Mouse (Mus musculus): ENCODE data around the gene Arf3. TPM values are rescaled to one million over a fixed set of nuclear protein-coding genes. Genes with fewer than 3 reads are reported as not detected.

Gene Arf3
- polyA plus RNA-seq, 1 experiment from 2014 or later, result 97.8 TPM

- WGBS, result 9% methylated on average over 8 of the region's 8 CpGs
- no peak overlapping the region for H3K27ac ChIP-seq (replicated peaks)
- H3K9me3 ChIP-seq (replicated peaks), result no peaks in the 10 kb centered on the region
- no peak overlapping the region for H3K4me3 ChIP-seq (replicated peaks)
- H3K4me2 ChIP-seq, result no peak overlapping the region
- no peak overlapping the region for H3K9ac ChIP-seq (replicated peaks)
- H3K27me3 ChIP-seq (replicated peaks), result peaks cover 95% of the 10 kb centered on the region
- no peak for ATAC-seq (ENCODE audit: low FRiP score)
- no peaks in the 10 kb centered on the region for H3K36me3 ChIP-seq
- H3K4me1 ChIP-seq, result peaks cover 47% of the 10 kb centered on the region
Observed at GRCm38 (mm10) chr15:98802926-98803325, 39.9 kb upstream of the Arf3 start.

- Histone ChIP-seq H3K4me1 (peaks cover 26% of the 10 kb centered on the region), H3K9ac (replicated peaks) (no peak overlapping the region), H3K36me3 (no peaks in the 10 kb centered on the region), H3K27me3 (replicated peaks) (peaks cover 94% of the 10 kb centered on the region), H3K4me3 (replicated peaks) (no peak overlapping the region), H3K9me3 (replicated peaks) (no peaks in the 10 kb centered on the region), H3K27ac (replicated peaks) (no peak overlapping the region), H3K4me2 (no peak overlapping the region)
- no peak for ATAC-seq (ENCODE audit: low FRiP score)
- WGBS, result 9% methylated on average over 12 of the region's 12 CpGs
Observed at GRCm38 (mm10) chr15:98799396-98799795, 36.4 kb upstream of the Arf3 start.

GRCm38 (mm10) chr15:98798903-98799302, 35.9 kb upstream of the Arf3 start:
- H3K9me3 ChIP-seq (replicated peaks), result no peaks in the 10 kb centered on the region

GRCm38 (mm10) chr15:98797835-98798492, 35.0 kb upstream of the Arf3 start:
- Histone ChIP-seq H3K4me1 (peaks cover 24% of the 10 kb centered on the region), H3K27me3 (replicated peaks) (peaks cover 96% of the 10 kb centered on the region), H3K36me3 (no peaks in the 10 kb centered on the region), H3K9me3 (replicated peaks) (no peaks in the 10 kb centered on the region), H3K27ac (replicated peaks) (no peak overlapping the region), H3K4me2 (peak overlapping the region; percentile 27), H3K9ac (replicated peaks) (no peak overlapping the region), H3K4me3 (replicated peaks) (no peak overlapping the region)
- peak; percentile 84 for ATAC-seq (ENCODE audit: low FRiP score)
- 2% methylated on average over 28 of the region's 28 CpGs for WGBS

More at GRCm38 (mm10) chr15:98798903-98799302, 35.9 kb upstream of the Arf3 start:
- ATAC-seq (ENCODE audit: low FRiP score), result no peak
- Histone ChIP-seq H3K4me3 (replicated peaks) (no peak overlapping the region), H3K27ac (replicated peaks) (no peak overlapping the region), H3K9ac (replicated peaks) (no peak overlapping the region), H3K27me3 (replicated peaks) (peaks cover 96% of the 10 kb centered on the region), H3K4me2 (no peak overlapping the region), H3K4me1 (peaks cover 22% of the 10 kb centered on the region), H3K36me3 (no peaks in the 10 kb centered on the region)
- 52% methylated on average over 3 of the region's 3 CpGs for WGBS

- no peaks in the 10 kb centered on the region for H3K36me3 ChIP-seq
- WGBS, result 1% methylated on average over 13 of the region's 13 CpGs
- no peak for ATAC-seq (ENCODE audit: low FRiP score)
Observed at GRCm38 (mm10) chr15:98796803-98797595, 34.0 kb upstream of the Arf3 start.

GRCm38 (mm10) chr15:98793141-98793698, 30.2 kb upstream of the Arf3 start:
- ATAC-seq (ENCODE audit: low FRiP score), result no peak
- H3K9ac ChIP-seq (replicated peaks), result no peak overlapping the region
- H3K4me2 ChIP-seq, result peak overlapping the region; percentile 58
- H3K36me3 ChIP-seq, result no peaks in the 10 kb centered on the region
- no peaks in the 10 kb centered on the region for H3K9me3 ChIP-seq (replicated peaks)
- H3K27ac ChIP-seq (replicated peaks), result no peak overlapping the region
- peaks cover 98% of the 10 kb centered on the region for H3K27me3 ChIP-seq (replicated peaks)
- 8% methylated on average over 13 of the region's 13 CpGs for WGBS
- H3K4me1 ChIP-seq, result peaks cover 55% of the 10 kb centered on the region
- H3K4me3 ChIP-seq (replicated peaks), result peak overlapping the region; percentile 35

More at GRCm38 (mm10) chr15:98796803-98797595, 34.0 kb upstream of the Arf3 start:
- Histone ChIP-seq H3K9ac (replicated peaks) (no peak overlapping the region), H3K4me1 (peaks cover 34% of the 10 kb centered on the region), H3K4me3 (replicated peaks) (no peak overlapping the region), H3K4me2 (no peak overlapping the region; the same call in 1 of the 2 replicates), H3K27me3 (replicated peaks) (peaks cover 96% of the 10 kb centered on the region), H3K27ac (replicated peaks) (no peak overlapping the region), H3K9me3 (replicated peaks) (no peaks in the 10 kb centered on the region)

GRCm38 (mm10) chr15:98792233-98793020, 29.4 kb upstream of the Arf3 start:
- Histone ChIP-seq H3K36me3 (no peaks in the 10 kb centered on the region), H3K9me3 (replicated peaks) (no peaks in the 10 kb centered on the region), H3K9ac (replicated peaks) (no peak overlapping the region), H3K4me3 (replicated peaks) (peak overlapping the region; percentile 35), H3K4me1 (peaks cover 47% of the 10 kb centered on the region), H3K27me3 (replicated peaks) (peaks cover 98% of the 10 kb centered on the region), H3K4me2 (peak overlapping the region; percentile 58), H3K27ac (replicated peaks) (no peak overlapping the region)
- under 1% methylated on average over 75 of the region's 75 CpGs for WGBS
- ATAC-seq (ENCODE audit: low FRiP score), result peak; percentile 48

- Histone ChIP-seq H3K27me3 (replicated peaks) (peaks cover 97% of the 10 kb centered on the region), H3K27ac (replicated peaks) (no peak overlapping the region), H3K4me2 (peak overlapping the region; percentile 58; the same call in 1 of the 2 replicates), H3K9me3 (replicated peaks) (no peaks in the 10 kb centered on the region), H3K9ac (replicated peaks) (no peak overlapping the region), H3K4me1 (peaks cover 43% of the 10 kb centered on the region), H3K4me3 (replicated peaks) (peak overlapping the region; percentile 5; the same call in 1 of the 2 replicates), H3K36me3 (no peaks in the 10 kb centered on the region)
- no peak for ATAC-seq (ENCODE audit: low FRiP score)
- under 1% methylated on average over 23 of the region's 23 CpGs for WGBS
Observed at GRCm38 (mm10) chr15:98791771-98792170, 28.8 kb upstream of the Arf3 start.

GRCm38 (mm10) chr15:98791221-98791620, 28.2 kb upstream of the Arf3 start:
- Histone ChIP-seq H3K4me1 (peaks cover 38% of the 10 kb centered on the region), H3K9me3 (replicated peaks) (no peaks in the 10 kb centered on the region), H3K27me3 (replicated peaks) (peaks cover 96% of the 10 kb centered on the region), H3K36me3 (no peaks in the 10 kb centered on the region), H3K4me2 (peak overlapping the region; percentile 44), H3K9ac (replicated peaks) (0 out of 2 replicates have a peak overlapping the region, but pooled peaks have one; percentile 18), H3K27ac (replicated peaks) (no peak overlapping the region), H3K4me3 (replicated peaks) (peak overlapping the region; percentile 25)
- ATAC-seq (ENCODE audit: low FRiP score), result no peak
- 2% methylated on average over 12 of the region's 12 CpGs for WGBS

- WGBS, result under 1% methylated on average over 23 of the region's 23 CpGs
- no peak for ATAC-seq (ENCODE audit: low FRiP score)
- peak overlapping the region; percentile 44 for H3K4me2 ChIP-seq
- peaks cover 91% of the 10 kb centered on the region for H3K27me3 ChIP-seq (replicated peaks)
- peaks cover 38% of the 10 kb centered on the region for H3K4me1 ChIP-seq
- no peaks in the 10 kb centered on the region for H3K9me3 ChIP-seq (replicated peaks)
- H3K36me3 ChIP-seq, result no peaks in the 10 kb centered on the region
- no peak overlapping the region for H3K27ac ChIP-seq (replicated peaks)
- peak overlapping the region; percentile 25 for H3K4me3 ChIP-seq (replicated peaks)
- 0 out of 2 replicates have a peak overlapping the region, but pooled peaks have one; percentile 18 for H3K9ac ChIP-seq (replicated peaks)
Observed at GRCm38 (mm10) chr15:98790761-98791160, 27.7 kb upstream of the Arf3 start.

Data from neural tube, embryonic 15.5 days (tissue).